ENCODE assay signal across 13 mouse cellular contexts in the genomic region with DNA sequence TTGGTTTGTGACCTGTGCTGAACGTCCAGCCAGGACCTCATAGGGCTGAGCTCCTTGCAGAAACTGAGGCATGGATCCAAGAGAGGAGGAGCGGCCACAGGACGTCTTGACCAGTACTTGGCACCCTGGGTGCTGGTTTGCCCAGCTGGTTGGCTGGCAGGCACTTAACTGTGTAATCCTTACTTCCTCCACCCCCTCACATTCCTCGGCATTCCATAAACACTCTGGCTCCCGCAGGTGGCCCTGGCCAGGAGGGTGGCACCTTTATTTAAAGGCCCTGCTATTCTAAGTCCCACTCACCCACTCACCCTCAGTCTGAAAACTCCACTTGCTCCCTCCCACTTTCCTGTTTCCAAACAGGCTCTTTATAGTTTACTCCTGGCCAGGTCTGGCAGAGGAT. TPM values are rescaled to one million over a fixed set of nuclear protein-coding genes. Genes with fewer than 3 reads are reported as not detected.
A peak's percentile ranks its signal among the peaks of the same experiment; 100 is the strongest.
DNase-seq lines count a peak whose midpoint lies in the region; ATAC-seq and TF ChIP-seq lines count a peak whose summit lies in the region.
"Had no signal": no experiment of that assay in that cellular context is flagged by ENCODE, and none has a peak within 500 bp of the region (broad histone marks: within the 10 kb centered on the region; RNA-seq: fewer than 3 reads in every experiment).

No protein-coding gene starts in this region.

- TF ChIP-seq POLR2A in lung, adult 2 months (IDR thresholded peaks at IDR 0.05; ENCODE audit: borderline replicate concordance, extremely low read depth, low read depth, low read length): peak; percentile 49; the same call in 1 of the 2 replicates

- no peak; the same call in 1 of the 2 replicates for ATAC-seq in stomach, postnatal 0 days (ENCODE audit: low FRiP score, low TSS enrichment)
- ATAC-seq in hindbrain, embryonic 16.5 days: no peak

- TF ChIP-seq CTCF in lung, adult 2 months (IDR thresholded peaks at IDR 0.05; ENCODE audit: insufficient read depth, low read length): no peak
- no peak for TF ChIP-seq CTCF in stomach, postnatal 0 days (IDR thresholded peaks at IDR 0.05; ENCODE audit: low read depth)

- peaks cover 14% of the 10 kb centered on the region; the same call in 1 of the 2 replicates for H3K4me1 ChIP-seq in lung, adult 2 months (ENCODE audit: control insufficient read depth, insufficient read depth, low read length)
- no peaks in the 10 kb centered on the region for H3K4me1 ChIP-seq in stomach, postnatal 0 days (replicated peaks; ENCODE audit: control insufficient read depth, insufficient read depth)
- no peaks in the 10 kb centered on the region for H3K4me1 ChIP-seq in hindbrain, embryonic 16.5 days (ENCODE audit: control insufficient read depth, insufficient read depth, low read depth, low read length)
- H3K4me1 ChIP-seq: forebrain, embryonic 12.5 days; midbrain, embryonic 10.5 days had no signal

- peak overlapping the region; percentile 31; the same call in 1 of the 2 replicates for H3K9ac ChIP-seq in stomach, postnatal 0 days (ENCODE audit: low read length)
- no peak overlapping the region for H3K9ac ChIP-seq in hindbrain, embryonic 16.5 days (ENCODE audit: low read depth, low read length)
- H3K9ac ChIP-seq: forebrain, embryonic 12.5 days had no signal

- H3K36me3 ChIP-seq in stomach, postnatal 0 days (ENCODE audit: control insufficient read depth, insufficient read depth, low read length): no peaks in the 10 kb centered on the region
- no peaks in the 10 kb centered on the region for H3K36me3 ChIP-seq in hindbrain, embryonic 16.5 days (ENCODE audit: control insufficient read depth, insufficient read depth, low read length)
- H3K36me3 ChIP-seq: forebrain, embryonic 12.5 days; midbrain, embryonic 10.5 days had no signal

- DNase-seq in right cerebral cortex, adult 18-20 months: peak; percentile 23
- no peak for DNase-seq in right cerebral cortex, postnatal 10 days (ENCODE audit: low spot score in 2 of 2)
- peak; percentile 93 for DNase-seq in gonadal fat pad, adult 2 months (ENCODE audit: low read depth)
- DNase-seq in lung, adult 2 months: peak; percentile 80
- DNase-seq in stomach, postnatal 0 days (ENCODE audit: low spot score): peak; percentile 35
- DNase-seq in layer of hippocampus, adult 8-10 months (ENCODE audit: low spot score in 2 of 2): no peak
- DNase-seq: cerebellum, adult 18-20 months; thymus, postnatal 36 days had no signal

- no peak overlapping the region for H3K4me3 ChIP-seq in lung, adult 2 months (replicated peaks; ENCODE audit: extremely low read depth, low read depth, low read length)
- H3K4me3 ChIP-seq in stomach, postnatal 0 days (ENCODE audit: low read depth, low read length): no peak overlapping the region
- H3K4me3 ChIP-seq in hindbrain, embryonic 16.5 days (ENCODE audit: low read length): no peak overlapping the region
- H3K4me3 ChIP-seq: forebrain, embryonic 12.5 days; midbrain, embryonic 10.5 days had no signal

- no peak overlapping the region for H3K4me2 ChIP-seq in stomach, postnatal 0 days (replicated peaks; ENCODE audit: low read depth)
- H3K4me2 ChIP-seq in hindbrain, embryonic 16.5 days (ENCODE audit: low read length): no peak overlapping the region
- H3K4me2 ChIP-seq: forebrain, embryonic 12.5 days had no signal

- no peak for TF ChIP-seq EP300 in stomach, postnatal 0 days (optimal IDR thresholded peaks at IDR 0.05)

- H3K9me3 ChIP-seq in stomach, postnatal 0 days (ENCODE audit: control insufficient read depth, low read length): no peaks in the 10 kb centered on the region
- no peaks in the 10 kb centered on the region for H3K9me3 ChIP-seq in hindbrain, embryonic 16.5 days (ENCODE audit: control insufficient read depth, low read length)
- H3K9me3 ChIP-seq: forebrain, embryonic 12.5 days; midbrain, embryonic 10.5 days had no signal

- no peak overlapping the region; the same call in 1 of the 2 replicates for H3K27ac ChIP-seq in stomach, postnatal 0 days (replicated peaks)
- H3K27ac ChIP-seq in hindbrain, embryonic 16.5 days (ENCODE audit: low read depth, low read length): no peak overlapping the region
- H3K27ac ChIP-seq: forebrain, embryonic 12.5 days; midbrain, embryonic 10.5 days had no signal

- no peaks in the 10 kb centered on the region for H3K27me3 ChIP-seq in stomach, postnatal 0 days (ENCODE audit: control insufficient read depth, insufficient read depth, low read length)
- H3K27me3 ChIP-seq in hindbrain, embryonic 16.5 days (replicated peaks; ENCODE audit: control insufficient read depth, insufficient read depth, low read length): no peaks in the 10 kb centered on the region
- H3K27me3 ChIP-seq: forebrain, embryonic 12.5 days had no signal

- 26% methylated on average over 5 of the region's 5 CpGs for WGBS in lung, adult 2 months
- WGBS in stomach, postnatal 0 days: 35% methylated on average over 5 of the region's 5 CpGs
- 68% methylated on average over 4 of the region's 5 CpGs for WGBS in hindbrain, embryonic 16.5 days

RNA-seq across cellular contexts. Expression of a gene that starts 17.2 kb away (rescaled TPM):
- 0.13 and 0.38 TPM in 2 replicates for polyA plus RNA-seq in gonadal fat pad, adult 2 months (2012; rRNA removed)
- 0.43 and 263 TPM in 2 replicates for polyA plus RNA-seq in lung, adult 2 months (2012; rRNA removed)
- 2,145 and 2,418 TPM in 2 replicates for polyA plus RNA-seq in stomach, postnatal 0 days (2015; fragmentation: Nextera tagmentation; extraction: Ambion mirVana)
- total RNA-seq in layer of hippocampus, adult 8-10 months (2022): 1 to 10 TPM in 3 of 4 experiments, under 1 TPM in 1; 0.80 to 2.1 (median 1.8) TPM
- polyA plus RNA-seq in hindbrain, embryonic 16.5 days (2015; fragmentation: Nextera tagmentation; extraction: Ambion mirVana): 0.62 and 0.70 TPM in 2 replicates
- total RNA-seq: heart, adult 18-20 months; liver, adult 2 months had no signal

RNA-seq across cellular contexts. Expression of a gene that starts 58.2 kb away (rescaled TPM):
- 6.9 and 7.0 TPM in 2 replicates for polyA plus RNA-seq in gonadal fat pad, adult 2 months (2012; rRNA removed)
- polyA plus RNA-seq in lung, adult 2 months (2012; rRNA removed): 14.8 and 19.1 TPM in 2 replicates
- 24.4 and 27.3 TPM in 2 replicates for polyA plus RNA-seq in stomach, postnatal 0 days (2015; fragmentation: Nextera tagmentation; extraction: Ambion mirVana)
- total RNA-seq in layer of hippocampus, adult 8-10 months (2022): 10 to 100 TPM; 18.2 to 20.7 (median 19.2) TPM
- polyA plus RNA-seq in hindbrain, embryonic 16.5 days (2015; fragmentation: Nextera tagmentation; extraction: Ambion mirVana): 16.1 and 19.1 TPM in 2 replicates

Comparison
In these comparisons a context has a peak if more than half of its experiments do, and no peak if none do; other contexts are left out.
1. DNase-seq: peak in right cerebral cortex, adult 18-20 months (single experiment), gonadal fat pad, adult 2 months (single experiment), lung, adult 2 months (single experiment) and stomach, postnatal 0 days (single experiment); none in right cerebral cortex, postnatal 10 days (0 of 2) and layer of hippocampus, adult 8-10 months (0 of 2).